Mouse (Mus musculus): ENCODE data around the gene Gusb.

GRCm38 (mm10) chr5:130010961-130011360 is 8.1 kb upstream of the Gusb start:
- peak; percentile 51 for TF ChIP-seq CTCF (IDR thresholded peaks at IDR 0.05; ENCODE audit: control insufficient read depth, insufficient read depth, low read length)
- no peak for TF ChIP-seq POLR2A (IDR thresholded peaks at IDR 0.05; ENCODE audit: borderline replicate concordance, control insufficient read depth, low read depth, low read length)
